Mouse (Mus musculus): Measurements from ENCODE around the gene Cdc7.
A peak's percentile ranks its signal among the peaks of the same experiment; 100 is the strongest.

Cdc7 gene

DNA sequence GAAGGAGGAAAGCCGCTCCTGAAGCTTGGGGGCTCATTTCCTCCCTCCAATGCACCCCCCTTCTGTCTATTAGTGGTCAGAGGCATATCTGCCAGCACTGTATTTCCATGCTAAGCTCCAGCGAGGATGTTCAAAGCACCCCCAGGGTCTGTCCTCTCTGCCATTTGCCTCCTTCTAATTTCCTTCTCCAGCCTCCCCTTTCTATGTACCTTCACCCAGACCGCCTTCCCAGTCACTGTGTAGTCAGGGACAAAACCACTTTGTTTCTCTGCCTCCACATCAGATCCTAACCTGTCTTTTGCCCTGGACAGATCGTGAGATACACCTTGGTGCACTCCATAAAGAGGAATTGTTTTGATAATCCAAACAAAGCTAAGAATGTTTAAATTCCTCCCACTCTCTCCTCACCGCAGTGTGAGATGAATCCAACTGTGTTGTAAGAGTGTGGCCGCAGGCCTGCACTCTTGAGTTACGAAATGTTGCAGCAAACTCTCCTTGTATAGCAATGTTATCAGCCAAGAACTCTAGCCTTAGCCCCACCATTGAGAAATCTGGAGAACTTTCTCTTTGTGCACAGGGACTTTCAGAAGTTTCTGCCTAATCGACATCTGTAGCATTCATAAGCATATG, 27.3 kb downstream of the Cdc7 start:
- no peak for DNase-seq (ENCODE audit: low read depth, low spot score)

DNA sequence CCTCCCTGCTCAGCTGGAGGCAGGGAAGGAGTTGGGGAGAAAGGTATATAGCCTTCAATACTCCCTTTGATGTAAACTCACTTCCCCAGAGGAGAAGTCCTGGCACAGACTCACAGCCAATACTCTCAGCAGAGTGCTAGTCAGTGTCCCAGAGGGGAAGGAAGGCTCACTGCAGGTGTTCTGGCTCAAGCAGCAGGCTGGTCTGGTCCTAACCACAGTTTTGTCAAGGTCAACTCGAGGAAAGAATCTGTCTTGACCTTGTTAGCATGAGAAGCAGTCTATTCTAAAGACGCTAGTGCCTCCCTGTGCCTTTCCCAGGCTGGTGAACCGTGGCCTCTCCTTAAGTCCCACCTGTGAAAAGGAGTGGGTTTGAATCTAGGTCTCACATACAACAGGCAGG, 30.6 kb downstream of the Cdc7 start:
- no peak for DNase-seq (ENCODE audit: low read depth, low spot score)

DNA sequence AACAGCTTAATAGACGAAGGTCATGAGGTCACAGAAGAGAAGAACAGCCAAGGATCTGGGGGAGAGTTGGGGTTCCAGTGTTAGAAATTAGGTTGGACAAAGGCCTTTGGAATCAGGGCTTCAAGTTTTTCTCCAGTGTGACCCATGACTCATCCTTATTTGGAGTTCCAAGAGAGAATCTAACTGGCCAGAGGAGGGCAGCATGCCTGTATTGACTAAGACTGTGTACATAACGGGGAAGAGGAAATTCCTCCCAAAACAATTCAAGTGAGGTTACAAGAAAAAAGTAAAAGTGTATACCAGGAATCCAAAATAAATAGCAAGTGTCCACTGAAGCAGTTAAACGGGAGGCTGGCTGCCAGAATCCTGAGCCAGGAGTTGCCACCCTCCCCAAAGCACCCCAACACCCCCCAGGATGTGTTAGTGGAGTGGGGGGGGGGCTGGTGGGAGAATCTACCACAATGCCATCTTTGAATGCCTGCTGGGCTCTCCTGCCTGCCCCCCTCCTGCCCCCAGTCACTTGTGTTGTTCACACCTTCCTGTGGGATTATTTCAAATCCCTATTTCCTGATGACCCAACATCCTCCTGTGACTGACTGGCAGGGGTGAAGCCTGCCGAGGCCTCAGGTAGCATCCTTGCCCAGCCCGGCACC, 31.9 kb downstream of the Cdc7 start:
- DNase-seq (ENCODE audit: low read depth, low spot score), result peak; percentile 68

DNA sequence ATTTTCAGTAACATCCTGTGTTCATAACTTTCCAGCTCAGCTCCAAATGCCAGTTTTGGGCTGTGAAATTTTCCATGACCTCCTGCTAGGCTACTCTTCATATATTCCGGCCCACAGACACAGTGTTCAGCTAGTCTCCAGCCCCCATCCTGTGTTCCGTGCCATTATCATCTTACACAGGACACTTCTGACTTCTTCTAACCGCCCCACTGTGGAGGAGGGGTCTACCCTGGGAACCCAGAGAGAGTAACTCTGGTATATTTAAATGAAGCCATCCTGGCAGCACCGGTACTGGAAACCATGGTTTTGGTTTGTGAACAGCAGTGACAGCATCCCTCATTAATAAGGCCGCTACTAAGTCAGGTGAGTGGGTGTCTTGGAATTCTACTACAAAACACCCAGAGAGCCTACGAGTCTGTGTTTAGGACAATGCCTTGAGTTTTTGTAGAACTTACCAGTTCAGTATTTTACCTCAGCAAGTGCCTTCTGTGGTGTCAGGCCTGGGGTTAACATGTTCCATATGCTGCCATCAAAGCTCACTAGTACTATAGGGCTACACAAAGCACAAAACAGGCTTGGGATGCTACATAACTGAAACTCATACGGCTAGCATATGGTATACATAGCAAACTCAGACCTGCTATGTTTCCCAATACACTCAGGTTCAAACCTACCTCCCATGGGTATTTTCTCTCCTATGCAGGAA, 32.6 kb downstream of the Cdc7 start:
- DNase-seq (ENCODE audit: low read depth, low spot score), result peak; percentile 69

DNA sequence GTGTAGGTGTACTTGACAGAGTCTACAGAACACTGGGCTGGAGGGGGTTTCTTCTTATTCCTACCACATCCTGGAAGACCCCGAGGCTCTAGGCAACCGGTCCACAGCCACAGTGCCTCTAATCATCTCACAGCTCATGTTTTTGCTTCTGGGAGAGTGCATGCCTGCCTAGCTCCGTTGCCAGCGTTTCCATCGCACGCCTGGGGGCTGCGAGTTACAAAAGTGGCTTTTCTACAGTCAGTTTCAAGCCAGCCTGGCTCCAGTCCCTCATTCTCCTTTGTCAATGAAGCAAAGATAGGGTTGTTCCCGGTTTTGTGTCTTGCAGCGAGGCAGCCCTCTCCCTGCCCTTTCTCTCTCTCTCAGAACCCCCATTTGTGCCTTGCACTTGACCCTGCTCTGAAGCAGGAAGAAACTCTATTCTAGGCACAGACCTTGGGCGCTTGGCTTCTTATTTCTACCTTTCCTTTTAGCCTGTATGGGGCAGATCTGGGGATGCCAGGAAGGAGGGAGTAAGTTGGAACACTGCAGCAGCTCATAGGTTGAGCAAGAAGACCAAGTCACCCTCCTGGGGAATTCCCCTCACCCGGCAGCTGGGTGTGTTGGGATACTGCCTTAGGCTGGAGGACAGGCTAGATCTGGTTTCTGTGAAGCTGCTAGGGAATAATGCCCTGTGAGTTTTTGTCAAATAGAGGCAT, 37.4 kb downstream of the Cdc7 start:
- no peak for DNase-seq (ENCODE audit: low read depth, low spot score)

DNA sequence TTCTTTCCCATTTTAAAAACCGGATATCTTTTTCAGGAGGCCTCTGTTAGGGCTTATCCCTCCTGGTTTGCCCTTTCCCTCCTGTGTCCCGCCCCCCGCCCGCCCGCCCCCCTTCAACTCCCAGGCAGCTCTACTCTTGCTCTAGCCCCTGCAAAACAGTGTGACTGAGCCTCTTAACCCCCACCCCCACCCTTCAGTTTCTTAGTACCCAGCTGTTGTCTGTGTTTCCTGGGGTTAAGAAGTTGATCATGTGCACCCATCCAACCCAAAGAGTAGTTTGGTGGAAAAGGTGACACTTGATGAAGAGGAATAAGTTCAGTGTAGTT, 37.9 kb downstream of the Cdc7 start:
- DNase-seq (ENCODE audit: low read depth, low spot score), result no peak

DNA sequence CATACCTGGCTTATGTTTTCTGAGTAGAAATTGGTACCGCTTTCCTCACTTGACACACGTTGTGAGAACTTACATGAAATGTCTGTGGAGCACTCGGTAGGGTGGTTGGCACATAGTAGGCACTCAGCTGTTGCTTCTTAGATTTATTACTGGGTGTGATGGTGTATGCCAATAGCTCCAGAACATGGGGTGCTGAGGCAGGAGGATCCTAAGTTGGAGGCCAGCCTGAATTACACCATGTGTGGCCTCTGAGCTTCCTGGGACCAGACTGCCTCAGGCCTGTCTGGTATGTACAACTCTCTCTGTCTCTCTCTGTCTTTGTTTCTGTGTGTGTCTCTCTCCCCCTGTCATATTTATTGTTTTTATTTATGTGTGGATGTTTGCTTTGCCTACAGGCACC, 45.6 kb downstream of the Cdc7 start:
- DNase-seq (ENCODE audit: low read depth, low spot score), result no peak

DNA sequence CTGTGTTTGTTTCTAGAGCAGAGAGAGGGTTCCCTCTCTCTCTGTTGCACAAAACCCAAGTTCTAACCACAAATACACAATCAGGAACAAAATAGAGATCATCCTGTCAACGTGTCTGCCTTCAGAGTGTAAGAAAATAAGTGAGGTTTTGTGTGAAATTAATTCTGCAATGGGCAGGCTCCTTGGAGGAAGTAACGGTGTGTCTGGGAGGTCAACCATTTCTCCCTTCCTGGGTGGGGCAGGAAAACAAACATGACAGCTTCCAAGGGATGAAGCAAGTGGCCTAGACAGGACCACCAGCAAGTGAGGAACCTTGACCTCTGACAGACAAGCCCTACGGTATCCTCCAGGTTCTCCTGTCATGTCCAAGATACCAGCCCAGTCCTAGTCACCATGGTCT, 46.2 kb downstream of the Cdc7 start:
- DNase-seq (ENCODE audit: low read depth, low spot score), result no peak

DNA sequence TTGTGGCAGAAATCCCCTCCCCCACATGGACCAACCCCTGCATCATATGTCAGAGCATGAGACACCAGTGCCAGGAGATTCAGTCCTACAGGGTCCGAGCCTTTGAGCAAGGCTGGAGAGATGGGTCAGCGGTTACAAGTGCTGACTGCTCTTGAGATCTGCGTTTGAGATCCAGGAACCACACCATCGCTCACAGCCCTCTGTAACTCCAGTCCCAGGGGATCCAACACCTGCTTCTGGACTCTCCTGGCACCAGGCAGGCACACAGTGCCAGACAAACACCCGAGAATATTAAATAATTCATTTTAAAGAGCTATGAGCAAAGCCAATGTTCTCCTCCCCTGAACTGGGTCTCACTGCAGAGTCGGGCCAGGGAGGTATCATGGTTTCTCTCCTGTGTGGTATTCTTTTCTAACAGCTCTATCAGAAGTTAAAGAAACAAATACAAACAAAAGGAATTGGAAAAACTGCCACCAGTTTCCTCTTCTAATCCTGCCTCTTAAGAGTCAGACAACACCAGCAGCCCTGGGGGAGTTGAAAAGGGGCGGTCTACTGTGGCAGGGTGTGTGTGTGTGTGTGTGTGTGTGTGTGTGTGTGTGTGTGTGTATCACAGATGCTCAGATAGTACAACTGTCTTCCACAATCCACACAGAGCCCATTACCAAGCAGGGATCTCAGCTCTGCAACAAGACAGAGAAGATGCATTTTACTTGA, 47.4 kb downstream of the Cdc7 start:
- no peak for DNase-seq (ENCODE audit: low read depth, low spot score)

DNA sequence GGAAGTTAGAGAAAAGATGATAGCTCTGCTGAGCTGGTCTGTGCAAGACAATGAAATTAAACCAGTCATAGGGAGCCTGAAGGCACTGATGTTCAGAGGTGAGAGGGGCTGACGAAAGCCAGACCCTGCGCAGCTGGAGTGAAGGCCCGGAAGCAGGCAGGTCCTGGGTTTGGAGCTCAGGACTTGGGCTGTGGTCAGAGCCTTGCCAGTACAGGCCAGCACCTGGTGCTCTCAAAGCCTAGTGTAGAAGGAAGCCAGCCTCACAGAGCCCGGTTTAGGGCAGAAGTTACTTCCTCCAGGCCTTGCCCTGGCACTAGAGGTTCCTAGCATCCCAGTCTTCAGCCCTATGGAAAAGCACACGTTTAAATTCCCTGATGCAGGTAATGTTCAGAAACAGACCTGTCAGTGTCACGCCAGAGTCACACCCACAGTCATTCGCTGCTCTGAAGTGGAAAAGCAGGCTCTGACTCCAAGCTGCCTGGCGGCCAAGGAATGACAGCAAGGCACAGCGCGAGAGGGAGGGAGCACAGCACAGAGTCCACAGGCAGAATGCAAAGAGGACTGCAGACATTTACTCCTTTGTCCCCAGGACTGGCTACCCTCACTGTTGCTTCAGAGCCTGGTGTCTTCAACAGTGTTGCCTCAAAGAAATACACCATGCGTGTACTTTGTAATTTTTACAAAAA, 48.1 kb downstream of the Cdc7 start:
- no peak for DNase-seq (ENCODE audit: low read depth, low spot score)

DNA sequence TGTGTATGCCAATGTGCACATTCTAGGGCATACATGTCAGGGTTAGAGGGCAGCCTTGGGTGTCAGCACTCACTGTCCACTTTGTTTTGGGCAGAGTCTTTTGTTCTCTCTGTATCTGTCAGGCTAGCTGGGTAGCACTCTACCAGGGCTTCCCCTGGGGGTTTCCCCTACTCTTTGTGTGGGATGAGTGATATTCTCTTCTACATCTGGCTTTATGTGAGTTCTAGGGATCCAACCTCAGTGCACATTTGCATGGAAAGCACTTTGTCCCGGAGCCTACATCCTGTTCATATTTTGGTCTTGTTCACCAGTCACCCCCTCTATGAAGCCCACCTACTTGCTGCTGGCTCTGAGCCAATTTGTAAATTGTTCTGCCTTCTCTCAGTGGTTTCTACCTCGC, 49.3 kb downstream of the Cdc7 start:
- no peak for DNase-seq (ENCODE audit: low read depth, low spot score)

DNA sequence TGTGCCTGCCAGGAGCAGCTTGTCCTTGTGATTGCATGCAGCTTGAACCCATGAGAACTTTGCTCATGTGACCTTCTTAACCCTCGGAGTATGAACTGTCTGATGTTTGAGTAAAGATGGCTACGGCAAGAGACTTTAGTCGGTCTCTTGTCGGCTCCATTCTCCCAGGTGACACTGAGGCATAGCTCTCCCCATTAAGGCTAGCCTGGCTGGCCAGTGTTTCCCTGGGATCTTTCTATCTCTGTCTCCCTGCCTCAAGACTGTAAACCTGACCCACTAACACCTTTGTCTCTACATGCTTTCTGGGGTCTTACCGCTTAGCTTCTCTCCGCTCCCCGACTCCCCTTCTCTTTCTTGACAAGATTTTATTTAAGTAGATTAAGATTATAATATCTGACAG, 50.0 kb downstream of the Cdc7 start:
- DNase-seq (ENCODE audit: low read depth, low spot score), result no peak

DNA sequence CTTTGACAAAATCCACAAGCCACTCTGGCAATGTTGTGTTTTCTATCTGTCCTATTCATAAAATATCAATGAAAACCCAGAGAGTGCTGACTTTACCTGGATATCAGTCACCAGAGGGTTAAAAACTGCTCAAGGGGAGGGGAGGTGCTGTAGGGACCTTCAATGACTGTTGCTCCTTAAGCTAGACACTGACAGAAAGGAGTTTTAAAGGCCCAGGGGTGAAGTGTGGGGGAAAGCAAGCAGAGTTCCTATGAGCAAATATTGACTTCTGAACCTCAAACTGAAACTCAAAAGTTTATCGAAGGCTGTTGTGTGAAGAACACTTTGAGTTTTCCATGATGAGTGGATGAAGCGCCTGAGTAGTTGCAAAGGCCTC, 50.9 kb downstream of the Cdc7 start:
- no peak for DNase-seq (ENCODE audit: low read depth, low spot score)

DNA sequence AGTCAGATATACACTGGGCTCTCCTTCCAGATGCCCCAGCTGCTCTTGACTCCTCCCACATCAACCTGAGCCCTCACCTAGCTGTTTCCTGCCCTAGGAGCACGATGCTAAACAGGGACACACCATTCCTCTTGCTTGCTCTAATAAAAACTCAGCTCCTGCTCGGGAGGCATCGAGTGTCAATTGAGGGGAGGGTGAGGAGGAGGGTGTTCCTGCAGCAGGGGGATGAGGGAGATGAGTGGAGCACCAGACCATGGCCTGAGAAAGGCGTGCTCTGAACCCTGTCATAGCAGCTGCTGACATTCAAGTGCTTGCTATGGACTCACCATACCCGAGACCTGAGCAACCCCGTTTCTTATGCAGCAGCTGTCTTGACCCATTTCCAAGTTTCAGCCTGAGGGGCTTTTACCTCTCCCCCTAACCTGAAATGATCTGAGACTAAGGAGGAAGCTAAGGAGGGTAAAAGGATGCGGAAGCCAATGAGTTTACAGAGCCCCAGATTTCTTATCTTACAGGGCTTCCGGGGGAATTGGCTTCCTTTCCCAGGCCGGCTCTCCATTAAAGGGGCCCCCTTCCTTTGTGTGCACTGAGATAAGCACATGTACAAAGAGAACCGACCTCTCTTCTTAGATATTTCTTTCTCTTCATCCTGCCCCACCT, 51.4 kb downstream of the Cdc7 start:
- DNase-seq (ENCODE audit: low read depth, low spot score), result peak; percentile 53

DNA sequence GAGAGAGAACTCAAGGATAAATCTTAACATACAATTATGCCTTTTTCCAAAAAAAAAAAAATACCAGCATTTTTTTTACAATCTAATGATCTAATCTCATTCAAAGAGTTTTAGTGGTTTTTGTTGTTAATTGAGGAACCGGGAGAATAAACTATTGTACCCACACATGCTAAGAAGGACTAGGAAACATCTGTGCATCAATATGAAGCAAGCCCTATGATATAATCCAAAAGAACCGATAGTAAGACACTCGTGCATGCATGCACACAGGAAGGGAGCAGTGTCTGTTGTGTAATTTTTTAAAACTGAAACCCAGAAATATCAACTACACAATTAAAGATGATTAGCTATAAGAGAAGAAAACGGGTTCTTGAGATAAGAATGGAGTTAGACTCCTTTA, 52.4 kb downstream of the Cdc7 start:
- DNase-seq (ENCODE audit: low read depth, low spot score), result no peak

DNA sequence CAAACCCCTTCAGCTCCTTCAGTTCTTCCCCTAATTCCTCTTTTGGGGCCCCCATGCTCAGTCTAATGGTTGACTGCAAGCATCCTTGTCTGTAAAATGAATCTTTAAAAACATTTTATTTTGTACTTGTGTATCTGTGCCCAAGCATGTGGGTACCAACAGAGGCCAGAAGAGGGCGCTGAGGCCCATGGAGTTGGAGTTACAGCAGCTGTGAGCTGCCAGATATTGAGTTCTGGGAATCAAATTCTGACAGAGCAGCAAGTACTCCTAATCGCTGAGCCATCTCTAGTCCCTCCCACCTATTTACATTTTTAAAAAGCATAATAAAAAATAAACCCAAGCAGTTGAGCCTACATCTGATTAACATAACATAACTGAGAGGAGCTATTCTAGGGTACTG, 53.4 kb downstream of the Cdc7 start:
- DNase-seq (ENCODE audit: low read depth, low spot score), result no peak

DNA sequence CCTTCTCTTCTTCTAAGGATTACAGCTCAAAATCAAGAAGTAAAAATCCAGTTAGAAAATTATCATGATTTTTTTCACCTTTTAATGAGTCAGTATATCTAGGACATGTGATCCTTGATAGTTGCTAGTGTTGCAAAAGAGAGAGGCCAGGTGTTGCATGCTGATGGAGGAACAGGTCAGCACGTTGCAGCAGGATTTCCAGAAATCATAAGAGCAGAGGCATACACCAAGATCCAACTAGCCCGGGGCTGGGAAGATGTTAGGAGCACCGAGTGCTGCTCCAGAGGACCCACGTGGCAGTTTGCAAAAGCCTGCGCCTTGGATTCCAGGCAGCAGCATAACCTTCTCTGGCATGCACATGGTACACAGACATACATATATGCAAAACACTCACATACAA, 54.9 kb downstream of the Cdc7 start:
- DNase-seq (ENCODE audit: low read depth, low spot score), result no peak

DNA sequence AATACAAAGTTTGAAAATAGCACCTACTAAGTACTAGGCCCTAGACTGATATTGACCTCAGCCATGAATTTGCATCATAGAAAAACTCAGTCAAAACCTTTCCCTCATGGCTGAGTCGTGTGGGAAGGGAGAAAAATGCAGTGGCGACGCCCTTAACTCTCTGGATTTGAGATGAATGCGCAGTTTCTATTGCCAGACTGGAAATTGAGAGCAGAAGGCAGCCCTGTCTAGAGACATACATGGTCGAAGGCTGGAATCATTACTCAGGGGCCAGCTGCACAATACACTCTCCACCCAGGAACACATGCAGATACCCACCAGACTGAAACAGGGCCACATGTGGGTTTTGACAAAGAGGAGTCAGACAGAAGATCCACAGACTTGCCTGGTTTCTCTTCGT, 55.8 kb downstream of the Cdc7 start:
- no peak for DNase-seq (ENCODE audit: low read depth, low spot score)

DNA sequence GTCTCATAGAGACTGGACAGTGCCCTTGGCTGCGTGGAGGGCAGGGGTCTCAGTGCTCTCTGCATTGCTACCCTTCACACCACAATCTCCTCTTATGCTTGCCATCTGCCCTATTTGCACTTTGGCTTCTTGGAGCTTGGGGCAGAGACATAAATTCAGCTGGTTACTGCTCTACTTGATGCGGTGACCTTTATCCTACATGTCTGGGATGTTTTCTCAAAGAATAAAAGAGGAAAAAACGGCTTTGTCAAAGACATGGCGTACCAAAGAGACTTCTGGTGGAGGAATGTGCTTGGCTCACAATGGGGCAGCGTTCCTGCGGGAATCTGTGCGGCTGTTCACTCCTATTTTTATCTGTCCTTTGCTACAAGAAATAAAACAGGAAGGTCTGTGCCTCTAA, 56.2 kb downstream of the Cdc7 start:
- no peak for DNase-seq (ENCODE audit: low read depth, low spot score)

DNA sequence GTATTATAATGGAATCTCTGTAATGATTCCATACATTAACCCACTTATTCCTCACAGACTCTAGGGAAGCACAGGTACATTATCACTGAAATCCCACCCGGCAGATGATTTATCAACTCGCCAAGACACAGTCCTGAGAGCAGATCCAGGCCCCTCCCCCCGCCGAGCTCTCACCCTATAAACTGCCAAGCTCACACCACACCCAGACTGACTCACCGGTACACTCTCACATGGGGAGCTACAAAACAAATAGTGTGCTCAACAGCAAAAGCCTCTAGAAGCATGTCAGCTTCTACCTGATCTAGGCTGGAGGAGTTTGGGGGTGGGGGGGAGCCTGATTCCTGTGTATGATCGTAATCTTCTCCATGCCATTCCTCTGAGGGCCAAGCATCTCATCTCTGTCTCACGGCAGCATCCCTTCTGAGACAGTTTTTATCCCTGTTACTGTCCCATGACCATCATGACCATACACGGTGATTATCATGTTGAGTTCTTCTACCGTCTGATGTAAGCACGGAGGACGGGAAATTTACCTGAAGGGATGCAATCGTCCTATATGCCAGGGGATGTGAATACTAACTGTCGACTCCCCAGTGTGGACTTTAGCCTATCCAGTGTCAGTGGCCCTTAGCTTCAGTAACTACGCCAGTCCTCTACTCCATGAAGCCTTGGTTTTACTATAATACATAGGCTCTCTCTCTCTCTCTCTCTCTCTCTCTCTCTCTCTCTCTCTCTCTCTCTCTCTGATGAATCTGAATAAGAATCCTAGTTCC, 57.4 kb downstream of the Cdc7 start:
- DNase-seq (ENCODE audit: low read depth, low spot score), result no peak

Data from forelimb bud, embryonic 11.5 days (tissue).